Mouse (Mus musculus) kidney, postnatal 0 days (tissue): ENCODE data around the gene Bmpr2. TPM values are rescaled to one million over a fixed set of nuclear protein-coding genes. Genes with fewer than 3 reads are reported as not detected.

ENCODE experiments used
- ATAC-seq: fragments of 200-750 bp; cut with Nextera tagmentation; replicated peaks from 2 replicates; pipeline ENCODE4 v1.8.0; 2017; ENCODE audit warnings: low read depth, moderate number of reproducible peaks, moderate TSS enrichment, moderate library complexity; ENCODE audit not compliant: low FRiP score
- DNase-seq: peaks from one replicate; pipeline ENCODE4 v3.0.0-alpha.2; 2016; ENCODE audit warnings: low spot score
- H3K27ac ChIP-seq: fragments of 300-500 bp; sonication (generic); 2 replicates; pipeline ENCODE4 v1.5.1; 2014; ENCODE audit warnings: mild to moderate bottlenecking
- H3K27me3 ChIP-seq: fragments of 300-500 bp; sonication (generic); 2 replicates; pipeline ENCODE4 v1.6.1; 2014; ENCODE audit warnings: low read length, mixed read lengths; ENCODE audit not compliant: insufficient read depth
- H3K36me3 ChIP-seq: fragments of 300-500 bp; sonication (generic); 2 replicates; pipeline ENCODE4 v1.6.1; 2014; ENCODE audit warnings: low read length, mixed read lengths; ENCODE audit not compliant: insufficient read depth
- H3K4me1 ChIP-seq: fragments of 300-500 bp; sonication (generic); replicated peaks from 2 replicates; pipeline ENCODE4 v1.6.1; 2014; ENCODE audit warnings: antibody characterized with exemption, low read length, mixed read lengths; ENCODE audit not compliant: insufficient read depth
- H3K4me2 ChIP-seq: fragments of 300-500 bp; sonication (generic); 2 replicates; pipeline ENCODE4 v1.6.1; 2014; ENCODE audit warnings: mild to moderate bottlenecking, low read length, moderate library complexity, mixed read lengths
- H3K4me3 ChIP-seq: fragments of 300-500 bp; sonication (generic); replicated peaks from 2 replicates; pipeline ENCODE4 v1.5.1; 2014; ENCODE audit warnings: low read depth, low read length
- H3K9ac ChIP-seq: fragments of 300-500 bp; sonication (generic); 2 replicates; pipeline ENCODE4 v1.6.1; 2014; ENCODE audit warnings: low read depth, low read length
- H3K9me3 ChIP-seq: fragments of 300-500 bp; sonication (generic); replicated peaks from 2 replicates; pipeline ENCODE4 v1.6.1; 2016; ENCODE audit warnings: low read length, inconsistent platforms, mixed read lengths
- CTCF ChIP-seq: IDR thresholded peaks from 2 replicates; pipeline ENCODE4 v1.5.1; 2016; ENCODE audit warnings: antibody characterized with exemption, low read depth, mild to moderate bottlenecking, moderate library complexity
- WGBS: fragments of 180-500 bp; shearing (Covaris S2); extraction: QIAGEN DNeasy Blood & Tissue Kit; methylation state at CpG from one replicate; pipeline ENCODE4 v1.1.7; 2014; 5-methylcytosine and 5-hydroxymethylcytosine counted together
- polyA plus RNA-seq: library from polyadenylated mRNA; unstranded; fragments of >200 nt; fragmentation: Nextera tagmentation; extraction: Ambion mirVana; gene quantifications from 2 replicates; pipeline ENCODE4 v1.2.1, GENCODE M21; 2015

Gene Bmpr2
- polyA plus RNA-seq, 1 experiment from 2014 or later, result 9.3 TPM

DNA sequence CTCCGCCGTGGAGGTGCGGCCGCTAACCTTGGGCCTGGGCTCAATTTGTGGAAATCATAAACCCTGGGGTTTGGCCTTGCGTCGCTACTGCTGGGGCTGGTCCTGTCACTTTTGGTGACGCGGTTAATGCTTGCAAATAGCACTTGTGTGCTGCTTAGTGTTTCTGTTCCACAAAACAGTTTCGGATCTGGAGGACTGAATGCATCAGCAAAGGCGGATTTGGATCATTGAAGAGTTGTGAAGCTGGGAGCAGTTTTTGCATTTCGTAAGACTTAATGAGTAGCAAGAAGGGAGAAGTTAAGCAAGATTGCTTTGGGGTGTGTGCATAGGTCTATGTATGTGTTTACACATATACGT is 150.6 kb downstream of the Bmpr2 start:
- TF ChIP-seq CTCF, result no peak
- Histone ChIP-seq H3K4me3 (peak overlapping the region; percentile 100), H3K4me2 (peak overlapping the region; percentile 76), H3K9ac (peak overlapping the region; percentile 99), H3K9me3 (no peaks in the 10 kb centered on the region), H3K36me3 (no peaks in the 10 kb centered on the region), H3K27ac (peak overlapping the region; percentile 98), H3K27me3 (no peaks in the 10 kb centered on the region), H3K4me1 (peaks cover 19% of the 10 kb centered on the region; the same call in 1 of the 2 replicates)
- 2% methylated on average over 12 of the region's 12 CpGs for WGBS
- no peak for ATAC-seq
- DNase-seq, result peak; percentile 38

DNA sequence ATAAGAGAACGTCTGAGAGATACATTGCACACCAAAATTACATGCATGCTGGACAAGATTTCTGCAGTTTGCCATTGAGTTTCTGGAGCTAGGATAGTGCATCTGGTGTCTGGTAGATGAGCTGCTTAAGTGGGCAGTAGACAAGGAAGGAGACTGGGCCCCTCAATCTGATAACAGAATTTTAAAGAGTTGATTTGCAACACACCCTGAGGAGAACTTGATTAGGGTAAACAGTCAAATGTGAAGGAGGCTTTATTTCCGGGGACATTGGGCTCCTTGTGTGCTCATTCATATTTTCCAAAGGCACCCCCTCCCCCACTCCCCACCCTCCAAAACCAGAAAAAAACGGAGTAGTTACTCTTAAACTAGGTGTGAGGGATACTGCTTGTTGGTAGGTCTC is 151.6 kb downstream of the Bmpr2 start:
- Histone ChIP-seq H3K9ac (peak overlapping the region; percentile 31; the same call in 1 of the 2 replicates), H3K4me2 (peak overlapping the region; percentile 76), H3K4me1 (peaks cover 19% of the 10 kb centered on the region; the same call in 1 of the 2 replicates), H3K36me3 (no peaks in the 10 kb centered on the region), H3K4me3 (peak overlapping the region; percentile 100), H3K27me3 (no peaks in the 10 kb centered on the region), H3K9me3 (no peaks in the 10 kb centered on the region), H3K27ac (0 out of 2 replicates have a peak overlapping the region, but pooled peaks have one; percentile 98)
- ATAC-seq (no peak), DNase-seq (no peak)
- WGBS, result 48% methylated on average over 3 of the region's 3 CpGs
- no peak for TF ChIP-seq CTCF

DNA sequence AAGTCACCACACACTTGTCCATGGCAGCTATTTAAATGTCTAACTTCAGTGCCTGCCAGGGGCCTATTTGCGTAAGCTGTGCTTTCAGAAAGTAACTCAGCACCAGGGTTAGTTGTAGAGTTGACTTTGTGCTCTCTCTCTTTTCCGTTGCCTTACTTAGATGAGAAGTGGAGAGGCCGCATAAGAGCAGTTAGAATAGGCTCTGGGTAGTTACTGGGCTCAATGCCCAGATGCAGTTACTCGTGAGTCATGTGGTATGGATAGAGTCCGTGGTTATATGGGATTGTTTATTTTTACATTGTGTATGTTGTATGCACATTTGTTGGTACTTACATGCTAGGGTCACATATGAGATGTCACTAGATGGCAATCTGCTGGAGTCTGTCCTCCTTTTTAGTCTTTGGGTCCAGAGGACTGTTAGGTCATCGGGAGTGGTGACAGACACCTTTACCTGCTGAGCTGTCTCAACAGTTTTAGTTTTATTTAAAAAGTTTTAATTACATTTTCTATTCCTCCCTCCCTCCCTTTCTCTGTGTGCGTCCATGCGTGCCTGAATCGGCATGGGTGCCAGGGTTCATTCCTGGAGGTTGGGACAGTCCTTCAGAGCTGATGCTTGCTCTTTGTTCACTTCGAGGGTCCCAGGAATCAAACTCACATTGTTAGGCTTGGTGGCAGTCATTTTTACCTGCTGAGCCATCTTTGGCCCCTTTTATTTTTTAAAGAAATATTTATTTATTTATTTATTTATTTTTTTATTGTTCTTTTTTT is 152.8 kb downstream of the Bmpr2 start:
- ATAC-seq (no peak), DNase-seq (peak; percentile 40)
- Histone ChIP-seq H3K4me1 (peaks cover 19% of the 10 kb centered on the region; the same call in 1 of the 2 replicates), H3K9me3 (no peaks in the 10 kb centered on the region), H3K36me3 (no peaks in the 10 kb centered on the region), H3K4me3 (peak overlapping the region; percentile 100), H3K27ac (0 out of 2 replicates have a peak overlapping the region, but pooled peaks have one; percentile 8), H3K9ac (0 out of 2 replicates have a peak overlapping the region, but pooled peaks have one; percentile 8), H3K4me2 (peak overlapping the region; percentile 76), H3K27me3 (no peaks in the 10 kb centered on the region)
- 56% methylated on average over 10 of the region's 10 CpGs for WGBS
- TF ChIP-seq CTCF, result no peak

- Histone ChIP-seq H3K9ac (no peak overlapping the region), H3K4me1 (peaks cover 19% of the 10 kb centered on the region; the same call in 1 of the 2 replicates), H3K4me3 (no peak overlapping the region), H3K27me3 (no peaks in the 10 kb centered on the region), H3K27ac (no peak overlapping the region), H3K36me3 (no peaks in the 10 kb centered on the region), H3K4me2 (no peak overlapping the region), H3K9me3 (no peaks in the 10 kb centered on the region)
- no peak for ATAC-seq
- 63% methylated on average over 3 of the region's 3 CpGs for WGBS
- no peak for TF ChIP-seq CTCF
- no peak for DNase-seq
Measured at GRCm38 (mm10) chr1:59917401-59917800, 154.2 kb downstream of the Bmpr2 start.

DNA sequence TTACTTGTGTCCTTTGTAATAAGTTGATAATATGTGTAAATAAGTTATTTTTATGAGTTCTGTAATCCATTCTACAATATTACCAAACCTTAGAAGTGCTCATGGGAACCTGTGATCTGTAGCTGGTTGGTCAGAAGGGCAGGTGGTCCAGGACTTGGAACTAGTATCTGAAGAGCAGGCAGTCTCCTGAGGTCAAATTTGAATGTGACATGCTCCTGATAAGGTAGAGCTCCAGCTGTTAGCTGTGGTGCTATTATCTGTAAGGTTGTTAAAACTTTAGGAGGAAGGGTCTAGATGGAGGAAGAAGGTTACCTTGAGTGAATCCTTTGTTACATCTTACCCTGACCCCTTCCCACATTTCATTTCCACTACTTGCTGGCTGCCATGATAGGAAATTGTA is 154.9 kb downstream of the Bmpr2 start:
- DNase-seq (no peak), ATAC-seq (no peak)
- Histone ChIP-seq H3K9ac (no peak overlapping the region), H3K4me2 (no peak overlapping the region), H3K9me3 (no peaks in the 10 kb centered on the region), H3K27me3 (no peaks in the 10 kb centered on the region), H3K4me1 (peaks cover 19% of the 10 kb centered on the region; the same call in 1 of the 2 replicates), H3K4me3 (no peak overlapping the region), H3K27ac (no peak overlapping the region), H3K36me3 (no peaks in the 10 kb centered on the region)
- no peak for TF ChIP-seq CTCF

DNA sequence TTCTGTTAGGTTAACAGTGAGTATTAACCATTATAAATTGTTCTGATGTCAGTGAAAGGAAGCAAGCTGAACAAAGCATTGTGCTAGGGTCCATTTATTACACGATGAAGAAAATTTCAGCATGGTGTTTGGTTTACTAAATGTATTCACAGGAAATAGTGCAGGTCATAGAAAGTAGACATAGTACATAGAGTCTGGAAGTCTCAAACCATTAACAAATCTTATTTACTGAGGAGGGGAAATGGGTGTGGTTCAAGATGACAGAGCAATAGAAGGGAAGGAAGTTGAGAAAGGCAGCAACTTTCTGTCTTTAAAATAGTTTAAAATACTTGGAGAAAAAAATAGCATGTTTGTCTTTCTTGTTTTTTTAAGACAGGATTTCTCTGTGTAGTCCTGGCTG is 160.0 kb downstream of the Bmpr2 start:
- H3K27me3 ChIP-seq, result no peaks in the 10 kb centered on the region
- ATAC-seq (no peak), DNase-seq (peak; percentile 68)
- H3K27ac ChIP-seq, result peak overlapping the region; percentile 31; the same call in 1 of the 2 replicates
- H3K9me3 ChIP-seq, result no peaks in the 10 kb centered on the region
- no peaks in the 10 kb centered on the region for H3K36me3 ChIP-seq
- 61% methylated on average over 1 of the region's 1 CpGs for WGBS
- no peak overlapping the region for H3K9ac ChIP-seq
- no peak overlapping the region for H3K4me2 ChIP-seq
- TF ChIP-seq CTCF, result no peak
- 0 out of 2 replicates have a peak, but pooled peaks cover 3% of the 10 kb centered on the region for H3K4me1 ChIP-seq
- H3K4me3 ChIP-seq, result no peak overlapping the region
